Mouse (Mus musculus) heart, embryonic 16.5 days (tissue): ENCODE data around the gene Sat1. TPM values are rescaled to one million over a fixed set of nuclear protein-coding genes. Genes with fewer than 3 reads are reported as not detected.

Source experiments
- ATAC-seq: fragments of 200-750 bp; cut with Nextera tagmentation; replicated peaks from 2 replicates; pipeline ENCODE4 v1.8.0; 2017; ENCODE audit warnings: moderate number of reproducible peaks; ENCODE audit not compliant: insufficient read depth, low FRiP score; ENCODE audit errors: extremely low read depth
- H3K27ac ChIP-seq: fragments of 300-500 bp; sonication (generic); 2 replicates; pipeline ENCODE4 v1.5.1; 2014; ENCODE audit warnings: mild to moderate bottlenecking, low read length, control low read depth, moderate library complexity
- H3K27me3 ChIP-seq: fragments of 300-500 bp; sonication (generic); 2 replicates; pipeline ENCODE4 v1.6.1; 2014; ENCODE audit warnings: low read length, mixed read lengths; ENCODE audit not compliant: control insufficient read depth, insufficient read depth
- H3K36me3 ChIP-seq: fragments of 300-500 bp; sonication (generic); 2 replicates; pipeline ENCODE4 v1.6.1; 2014; ENCODE audit not compliant: control insufficient read depth, insufficient read depth
- H3K4me1 ChIP-seq: fragments of 300-500 bp; sonication (generic); 2 replicates; pipeline ENCODE4 v1.6.1; 2014; ENCODE audit warnings: low read length, mixed read lengths; ENCODE audit not compliant: control insufficient read depth, insufficient read depth
- H3K4me2 ChIP-seq: fragments of 300-500 bp; sonication (generic); 2 replicates; pipeline ENCODE4 v1.6.1; 2014; ENCODE audit warnings: low read depth, mild to moderate bottlenecking, control low read depth, low read length
- H3K4me3 ChIP-seq: fragments of 300-500 bp; sonication (generic); 2 replicates; pipeline ENCODE4 v1.5.1; 2014; ENCODE audit warnings: mild to moderate bottlenecking, control low read depth, low read length
- H3K9ac ChIP-seq: fragments of 300-500 bp; sonication (generic); 2 replicates; pipeline ENCODE4 v1.6.1; 2014; ENCODE audit warnings: low read length, control low read depth
- H3K9me3 ChIP-seq: fragments of 300-500 bp; sonication (generic); replicated peaks from 2 replicates; pipeline ENCODE4 v1.6.1; 2016; ENCODE audit warnings: low read length; ENCODE audit not compliant: control insufficient read depth
- WGBS: fragments of 180-500 bp; shearing (Covaris S2); extraction: QIAGEN DNeasy Blood & Tissue Kit; methylation state at CpG from one replicate; pipeline ENCODE4 v1.1.7; 2014; 5-methylcytosine and 5-hydroxymethylcytosine counted together
- polyA plus RNA-seq: library from polyadenylated mRNA; unstranded; fragments of >200 nt; fragmentation: Nextera tagmentation; extraction: Ambion mirVana; gene quantifications from 2 replicates; pipeline ENCODE4 v1.2.1, GENCODE M21; 2015

Sat1 gene
- polyA plus RNA-seq, 1 experiment from 2014 or later = 124 TPM

- no peak overlapping the region for H3K4me2 ChIP-seq
- H3K9me3 ChIP-seq = no peaks in the 10 kb centered on the region
- H3K4me3 ChIP-seq = no peak overlapping the region
- H3K27me3 ChIP-seq = no peaks in the 10 kb centered on the region
- no peaks in the 10 kb centered on the region for H3K4me1 ChIP-seq
- no peak overlapping the region for H3K9ac ChIP-seq
- no peaks in the 10 kb centered on the region for H3K36me3 ChIP-seq
- H3K27ac ChIP-seq = no peak overlapping the region
- ATAC-seq = no peak
Observed at GRCm38 (mm10) chrX:155172310-155172709, 43.9 kb downstream of the Sat1 start.

GRCm38 (mm10) chrX:155171754-155172153 lies 44.5 kb downstream of the Sat1 start:
- no peaks in the 10 kb centered on the region for H3K36me3 ChIP-seq
- no peaks in the 10 kb centered on the region for H3K9me3 ChIP-seq
- no peak overlapping the region for H3K4me2 ChIP-seq
- WGBS = 38% methylated on average over 1 of the region's 1 CpGs
- H3K27me3 ChIP-seq = no peaks in the 10 kb centered on the region
- no peak overlapping the region for H3K9ac ChIP-seq
- no peak for ATAC-seq
- no peak overlapping the region for H3K4me3 ChIP-seq
- no peak overlapping the region for H3K27ac ChIP-seq
- no peaks in the 10 kb centered on the region for H3K4me1 ChIP-seq

GRCm38 (mm10) chrX:155169886-155170285 lies 46.4 kb downstream of the Sat1 start:
- ATAC-seq = no peak
- H3K9ac ChIP-seq = no peak overlapping the region
- no peaks in the 10 kb centered on the region for H3K36me3 ChIP-seq
- 86% methylated on average over 8 of the region's 8 CpGs for WGBS
- no peak overlapping the region for H3K4me2 ChIP-seq
- H3K27ac ChIP-seq = no peak overlapping the region
- H3K27me3 ChIP-seq = no peaks in the 10 kb centered on the region
- H3K9me3 ChIP-seq = no peaks in the 10 kb centered on the region
- no peak overlapping the region for H3K4me3 ChIP-seq
- no peaks in the 10 kb centered on the region for H3K4me1 ChIP-seq

DNA sequence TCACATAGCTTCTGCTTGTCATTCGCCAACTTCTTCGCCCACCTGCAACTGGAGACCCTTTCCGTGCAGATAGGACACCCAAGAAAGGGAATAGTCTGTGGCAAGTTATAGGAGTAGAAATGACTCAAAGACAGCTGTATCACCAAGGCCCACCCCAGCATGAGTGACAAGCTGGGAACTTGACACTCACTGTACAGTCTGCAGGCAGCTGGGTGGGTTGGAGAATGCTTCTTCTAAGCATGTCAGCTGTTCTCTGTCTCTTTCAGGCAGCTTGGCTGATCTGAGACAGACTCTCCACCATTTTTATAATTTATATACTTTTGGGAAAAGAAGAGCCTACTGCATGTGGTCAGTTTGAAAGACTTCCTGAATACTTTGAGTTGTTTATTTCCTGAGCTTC lies 48.6 kb downstream of the Sat1 start:
- WGBS = 90% methylated on average over 3 of the region's 3 CpGs
- ATAC-seq = no peak
- H3K9ac ChIP-seq = no peak overlapping the region
- H3K27ac ChIP-seq = no peak overlapping the region
- H3K4me2 ChIP-seq = no peak overlapping the region
- H3K4me3 ChIP-seq = no peak overlapping the region
- no peaks in the 10 kb centered on the region for H3K36me3 ChIP-seq
- no peaks in the 10 kb centered on the region for H3K4me1 ChIP-seq
- H3K9me3 ChIP-seq = no peaks in the 10 kb centered on the region
- no peaks in the 10 kb centered on the region for H3K27me3 ChIP-seq

- Histone ChIP-seq H3K27ac (no peak overlapping the region), H3K36me3 (no peaks in the 10 kb centered on the region), H3K4me3 (no peak overlapping the region), H3K27me3 (no peaks in the 10 kb centered on the region), H3K4me1 (no peaks in the 10 kb centered on the region), H3K9ac (no peak overlapping the region), H3K9me3 (no peaks in the 10 kb centered on the region), H3K4me2 (no peak overlapping the region)
- WGBS = 71% methylated on average over 2 of the region's 2 CpGs
- no peak for ATAC-seq
Observed at GRCm38 (mm10) chrX:155166313-155166712, 49.9 kb downstream of the Sat1 start.

DNA sequence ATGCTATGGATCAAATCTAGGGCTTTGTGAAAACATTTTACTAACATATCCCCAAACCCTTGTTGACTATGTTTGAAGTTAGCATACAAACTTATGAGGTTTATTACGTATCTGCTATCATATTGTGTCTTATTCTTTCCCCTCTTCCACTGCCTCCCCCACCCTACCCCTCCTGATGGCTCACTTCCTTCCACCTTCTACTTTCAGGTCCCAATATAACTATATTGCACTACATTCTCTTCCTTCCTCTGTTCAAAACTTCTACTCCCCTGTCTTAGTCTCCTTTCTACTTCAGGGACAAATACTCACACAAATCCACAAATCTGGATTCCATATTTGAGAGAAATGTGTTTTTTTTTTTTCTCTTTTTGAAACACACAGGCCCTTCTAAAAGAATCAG lies 52.7 kb downstream of the Sat1 start:
- WGBS = 55% methylated on average over 1 of the region's 1 CpGs
- ATAC-seq = no peak
- H3K9ac ChIP-seq = no peak overlapping the region

More for the DNA sequence above, 52.7 kb downstream of the Sat1 start:
- H3K4me2 ChIP-seq = no peak overlapping the region
- no peaks in the 10 kb centered on the region for H3K27me3 ChIP-seq
- no peaks in the 10 kb centered on the region for H3K4me1 ChIP-seq
- H3K9me3 ChIP-seq = no peaks in the 10 kb centered on the region
- H3K27ac ChIP-seq = no peak overlapping the region
- H3K4me3 ChIP-seq = no peak overlapping the region
- no peaks in the 10 kb centered on the region for H3K36me3 ChIP-seq

Other genes starting within 250 kb of the Sat1 start
- not detected in 2 replicates for gene Magea8, start 220.6 kb downstream of the Sat1 start, polyA plus RNA-seq
- gene Magea5, start 153.3 kb downstream of the Sat1 start, polyA plus RNA-seq = not detected in 2 replicates
- not detected in 2 replicates for gene Magea1, start 126.7 kb downstream of the Sat1 start, polyA plus RNA-seq
- gene Magea2, start 122.8 kb downstream of the Sat1 start, polyA plus RNA-seq = not detected in 2 replicates
- not detected in 2 replicates for gene Cldn34b2, start 88.0 kb downstream of the Sat1 start, polyA plus RNA-seq
- gene Acot9, start 46.0 kb upstream of the Sat1 start, polyA plus RNA-seq = 42.0 and 42.5 TPM in 2 replicates
- gene Prdx4, start 124.3 kb upstream of the Sat1 start, polyA plus RNA-seq = 203 and 217 TPM in 2 replicates